Mouse (Mus musculus): ENCODE results near the gene Tbx1. TPM values are rescaled to one million over a fixed set of nuclear protein-coding genes. Genes with fewer than 3 reads are reported as not detected.

The Tbx1 gene
- polyA plus RNA-seq, 1 experiment from 2014 or later, result 0.47 TPM

DNA sequence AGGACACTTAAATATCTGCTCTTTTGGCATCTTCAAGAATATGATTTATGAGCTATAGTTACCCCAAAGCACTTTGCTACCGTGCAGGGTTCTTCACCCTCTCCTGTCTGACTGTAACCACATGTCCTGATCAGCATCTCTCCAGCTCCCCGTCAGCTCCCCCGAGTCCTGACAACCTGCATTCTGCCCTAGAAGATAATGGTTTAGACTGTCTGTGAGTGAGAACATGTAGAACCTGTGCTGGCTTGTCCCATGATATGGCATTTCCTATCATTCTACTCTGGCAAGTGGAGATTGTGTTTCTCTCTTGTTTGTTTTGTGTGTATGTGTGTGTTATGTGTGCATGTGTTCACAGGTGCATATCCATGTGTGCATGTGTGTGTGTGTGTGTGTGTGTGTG, 7.5 kb upstream of the Tbx1 start:
- no peaks in the 10 kb centered on the region for H3K4me1 ChIP-seq (ENCODE audit: control insufficient read depth, insufficient read depth, low read length)
- H3K9me3 ChIP-seq (replicated peaks; ENCODE audit: control insufficient read depth, low read length), result no peaks in the 10 kb centered on the region
- 50% methylated on average over 3 of the region's 3 CpGs for WGBS
- H3K4me2 ChIP-seq (ENCODE audit: low read depth, low read length), result no peak overlapping the region
- no peak for ATAC-seq (replicated peaks; ENCODE audit: extremely low read depth, insufficient read depth, low FRiP score)
- H3K4me3 ChIP-seq (ENCODE audit: low read length), result no peak overlapping the region
- no peak overlapping the region for H3K9ac ChIP-seq (ENCODE audit: low read length)
- H3K27me3 ChIP-seq (ENCODE audit: control insufficient read depth, insufficient read depth, low read length), result peaks cover 14% of the 10 kb centered on the region
- H3K27ac ChIP-seq (ENCODE audit: low read length), result no peak overlapping the region
- no peaks in the 10 kb centered on the region for H3K36me3 ChIP-seq (ENCODE audit: control insufficient read depth, insufficient read depth)

- ATAC-seq (replicated peaks; ENCODE audit: extremely low read depth, insufficient read depth, low FRiP score), result no peak
- no peak overlapping the region for H3K4me2 ChIP-seq (ENCODE audit: low read depth, low read length)
- no peak overlapping the region for H3K27ac ChIP-seq (ENCODE audit: low read length)
- peaks cover 7% of the 10 kb centered on the region for H3K4me1 ChIP-seq (ENCODE audit: control insufficient read depth, insufficient read depth, low read length)
- H3K4me3 ChIP-seq (ENCODE audit: low read length), result no peak overlapping the region
- no peaks in the 10 kb centered on the region for H3K9me3 ChIP-seq (replicated peaks; ENCODE audit: control insufficient read depth, low read length)
- H3K27me3 ChIP-seq (ENCODE audit: control insufficient read depth, insufficient read depth, low read length), result peaks cover 27% of the 10 kb centered on the region
- H3K9ac ChIP-seq (ENCODE audit: low read length), result no peak overlapping the region
- H3K36me3 ChIP-seq (ENCODE audit: control insufficient read depth, insufficient read depth), result no peaks in the 10 kb centered on the region
- 54% methylated on average over 5 of the region's 5 CpGs for WGBS
These were observed 5.8 kb upstream of the Tbx1 start for GRCm38 (mm10) chr16:18596255-18596654.

- peaks cover 46% of the 10 kb centered on the region for H3K27me3 ChIP-seq (ENCODE audit: control insufficient read depth, insufficient read depth, low read length)
- H3K4me2 ChIP-seq (ENCODE audit: low read depth, low read length), result no peak overlapping the region
- no peaks in the 10 kb centered on the region for H3K36me3 ChIP-seq (ENCODE audit: control insufficient read depth, insufficient read depth)
- WGBS, result 71% methylated on average over 2 of the region's 2 CpGs
- H3K4me1 ChIP-seq (ENCODE audit: control insufficient read depth, insufficient read depth, low read length), result peaks cover 18% of the 10 kb centered on the region
- H3K9me3 ChIP-seq (replicated peaks; ENCODE audit: control insufficient read depth, low read length), result no peaks in the 10 kb centered on the region
- H3K9ac ChIP-seq (ENCODE audit: low read length), result no peak overlapping the region
- no peak overlapping the region for H3K4me3 ChIP-seq (ENCODE audit: low read length)
- ATAC-seq (replicated peaks; ENCODE audit: extremely low read depth, insufficient read depth, low FRiP score), result no peak
- no peak overlapping the region for H3K27ac ChIP-seq (ENCODE audit: low read length)
These were observed 3.5 kb upstream of the Tbx1 start for GRCm38 (mm10) chr16:18593930-18594329.

DNA sequence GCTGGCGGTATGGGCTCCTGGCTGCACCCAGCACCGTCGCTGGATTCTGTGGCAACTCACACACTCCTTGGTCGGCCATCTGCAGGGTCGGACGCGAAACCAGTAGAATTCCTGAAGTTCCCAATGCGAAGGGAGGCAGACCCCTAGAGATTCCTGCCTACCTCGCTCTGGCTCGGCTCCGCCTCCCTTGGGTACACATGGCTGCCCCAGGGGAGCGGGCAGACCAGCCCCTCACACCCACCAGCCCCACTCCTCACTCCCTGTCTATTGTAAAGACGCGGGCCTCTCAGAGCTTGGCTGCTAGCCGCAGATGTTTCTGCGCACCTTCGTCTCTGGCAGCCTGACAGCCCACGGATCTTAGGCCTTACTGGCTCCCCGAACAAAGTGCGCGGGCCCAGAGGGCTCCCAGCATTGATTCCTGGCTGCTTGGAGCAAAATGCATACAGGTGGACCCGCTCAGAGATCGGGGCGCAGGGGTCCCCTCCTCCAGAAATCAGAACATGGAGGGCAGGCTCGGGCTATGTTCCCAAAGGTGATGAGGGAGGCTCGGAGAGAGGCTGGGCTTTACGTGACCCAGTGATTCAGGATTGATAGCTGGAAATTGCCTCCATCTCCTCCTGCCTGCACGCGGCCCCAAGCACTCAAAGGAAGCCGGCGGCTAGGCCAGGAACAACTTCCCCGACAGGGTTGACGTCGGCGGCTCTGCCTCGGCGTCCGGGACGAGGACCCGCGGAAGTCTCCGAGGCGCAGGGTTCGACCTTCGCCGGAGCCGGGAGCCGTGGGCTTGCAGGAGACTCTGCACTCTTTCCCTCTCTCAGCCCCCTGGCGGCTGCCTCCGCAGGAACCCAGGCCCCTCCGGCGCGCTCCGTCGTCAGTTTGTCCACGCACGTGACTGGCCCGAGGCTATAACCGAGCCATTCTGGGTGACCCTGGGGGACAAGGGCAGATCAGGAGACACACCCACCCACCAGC, 862 bp upstream of the Tbx1 start:
- no peak for ATAC-seq (replicated peaks; ENCODE audit: extremely low read depth, insufficient read depth, low FRiP score)
- no peak overlapping the region for H3K27ac ChIP-seq (ENCODE audit: low read length)
- H3K9ac ChIP-seq (ENCODE audit: low read length), result peak overlapping the region; percentile 24

DNA sequence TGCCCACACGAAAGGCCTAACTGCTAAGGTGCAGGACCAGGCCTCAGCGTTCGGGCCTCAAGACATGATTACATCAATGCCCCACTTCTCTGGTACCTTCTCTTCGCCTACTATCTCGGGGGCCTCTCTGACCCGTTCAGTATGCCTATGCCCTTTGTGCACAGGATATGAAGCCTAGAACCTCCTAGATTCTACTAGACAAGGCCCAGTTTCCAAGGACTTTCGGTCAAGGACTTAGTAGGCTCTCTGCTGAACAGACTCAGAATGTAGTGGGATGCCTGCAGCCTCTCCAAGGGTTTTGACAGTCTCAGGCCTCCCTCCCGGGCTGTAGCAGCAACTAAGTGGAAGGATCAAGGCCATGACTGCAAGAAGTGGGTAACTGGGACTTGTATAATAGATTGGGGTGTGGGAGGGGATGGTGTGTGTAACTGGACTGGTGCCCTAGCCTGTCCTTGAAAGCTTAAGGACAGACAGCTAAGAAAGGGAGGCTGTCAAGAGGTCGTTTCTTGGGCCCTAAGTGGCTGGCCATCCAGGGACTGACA, 1.3 kb downstream of the Tbx1 start:
- no peak for ATAC-seq (replicated peaks; ENCODE audit: extremely low read depth, insufficient read depth, low FRiP score)
- no peak overlapping the region for H3K4me3 ChIP-seq (ENCODE audit: low read length)

More for the DNA sequence above, 862 bp upstream of the Tbx1 start:
- peaks cover 64% of the 10 kb centered on the region for H3K27me3 ChIP-seq (ENCODE audit: control insufficient read depth, insufficient read depth, low read length)
- WGBS, result 3% methylated on average over 59 of the region's 59 CpGs
- H3K9me3 ChIP-seq (replicated peaks; ENCODE audit: control insufficient read depth, low read length), result no peaks in the 10 kb centered on the region
- H3K4me3 ChIP-seq (ENCODE audit: low read length), result peak overlapping the region; percentile 51
- H3K36me3 ChIP-seq (ENCODE audit: control insufficient read depth, insufficient read depth), result no peaks in the 10 kb centered on the region
- peaks cover 25% of the 10 kb centered on the region for H3K4me1 ChIP-seq (ENCODE audit: control insufficient read depth, insufficient read depth, low read length)
- peak overlapping the region; percentile 57 for H3K4me2 ChIP-seq (ENCODE audit: low read depth, low read length)

DNA sequence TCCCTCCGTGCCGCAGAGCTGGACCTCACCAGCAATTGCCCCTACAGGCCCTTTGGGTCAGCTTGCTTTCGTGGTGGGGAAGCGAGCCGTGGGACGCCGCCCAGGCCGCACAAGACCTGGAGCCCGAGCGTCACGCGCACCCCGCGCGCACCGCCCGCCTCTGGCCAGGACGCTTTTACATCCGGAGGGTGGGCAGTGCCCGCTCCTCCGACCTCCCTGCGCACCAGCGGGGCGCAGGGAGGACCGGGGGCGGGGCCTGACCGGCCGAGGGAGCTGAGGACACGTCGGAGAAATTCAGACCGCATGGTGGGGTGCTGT, 1.8 kb downstream of the Tbx1 start:
- no peak overlapping the region for H3K9ac ChIP-seq (ENCODE audit: low read length)
- 16% methylated on average over 31 of the region's 31 CpGs for WGBS
- ATAC-seq (replicated peaks; ENCODE audit: extremely low read depth, insufficient read depth, low FRiP score), result no peak
- H3K9me3 ChIP-seq (replicated peaks; ENCODE audit: control insufficient read depth, low read length), result no peaks in the 10 kb centered on the region
- H3K4me3 ChIP-seq (ENCODE audit: low read length), result no peak overlapping the region
- H3K27ac ChIP-seq (ENCODE audit: low read length), result no peak overlapping the region
- H3K4me2 ChIP-seq (ENCODE audit: low read depth, low read length), result no peak overlapping the region
- H3K36me3 ChIP-seq (ENCODE audit: control insufficient read depth, insufficient read depth), result no peaks in the 10 kb centered on the region
- H3K27me3 ChIP-seq (ENCODE audit: control insufficient read depth, insufficient read depth, low read length), result peaks cover 87% of the 10 kb centered on the region
- peaks cover 30% of the 10 kb centered on the region for H3K4me1 ChIP-seq (ENCODE audit: control insufficient read depth, insufficient read depth, low read length)

More for the DNA sequence above, 1.3 kb downstream of the Tbx1 start:
- no peak overlapping the region for H3K9ac ChIP-seq (ENCODE audit: low read length)
- H3K27me3 ChIP-seq (ENCODE audit: control insufficient read depth, insufficient read depth, low read length), result peaks cover 85% of the 10 kb centered on the region
- H3K27ac ChIP-seq (ENCODE audit: low read length), result no peak overlapping the region
- H3K4me1 ChIP-seq (ENCODE audit: control insufficient read depth, insufficient read depth, low read length), result peaks cover 30% of the 10 kb centered on the region
- no peaks in the 10 kb centered on the region for H3K9me3 ChIP-seq (replicated peaks; ENCODE audit: control insufficient read depth, low read length)
- no peak overlapping the region for H3K4me2 ChIP-seq (ENCODE audit: low read depth, low read length)
- H3K36me3 ChIP-seq (ENCODE audit: control insufficient read depth, insufficient read depth), result no peaks in the 10 kb centered on the region
- 59% methylated on average over 9 of the region's 9 CpGs for WGBS

GRCm38 (mm10) chr16:18587847-18588737, 2.4 kb downstream of the Tbx1 start:
- WGBS, result 5% methylated on average over 57 of the region's 57 CpGs
- Histone ChIP-seq H3K4me3 (ENCODE audit: low read length) (peak overlapping the region; percentile 37), H3K9ac (ENCODE audit: low read length) (no peak overlapping the region), H3K4me2 (ENCODE audit: low read depth, low read length) (peak overlapping the region; percentile 43; the same call in 1 of the 2 replicates), H3K27me3 (ENCODE audit: control insufficient read depth, insufficient read depth, low read length) (peaks cover 88% of the 10 kb centered on the region), H3K36me3 (ENCODE audit: control insufficient read depth, insufficient read depth) (no peaks in the 10 kb centered on the region), H3K27ac (ENCODE audit: low read length) (no peak overlapping the region), H3K4me1 (ENCODE audit: control insufficient read depth, insufficient read depth, low read length) (peaks cover 30% of the 10 kb centered on the region), H3K9me3 (replicated peaks; ENCODE audit: control insufficient read depth, low read length) (no peaks in the 10 kb centered on the region)
- no peak for ATAC-seq (replicated peaks; ENCODE audit: extremely low read depth, insufficient read depth, low FRiP score)

DNA sequence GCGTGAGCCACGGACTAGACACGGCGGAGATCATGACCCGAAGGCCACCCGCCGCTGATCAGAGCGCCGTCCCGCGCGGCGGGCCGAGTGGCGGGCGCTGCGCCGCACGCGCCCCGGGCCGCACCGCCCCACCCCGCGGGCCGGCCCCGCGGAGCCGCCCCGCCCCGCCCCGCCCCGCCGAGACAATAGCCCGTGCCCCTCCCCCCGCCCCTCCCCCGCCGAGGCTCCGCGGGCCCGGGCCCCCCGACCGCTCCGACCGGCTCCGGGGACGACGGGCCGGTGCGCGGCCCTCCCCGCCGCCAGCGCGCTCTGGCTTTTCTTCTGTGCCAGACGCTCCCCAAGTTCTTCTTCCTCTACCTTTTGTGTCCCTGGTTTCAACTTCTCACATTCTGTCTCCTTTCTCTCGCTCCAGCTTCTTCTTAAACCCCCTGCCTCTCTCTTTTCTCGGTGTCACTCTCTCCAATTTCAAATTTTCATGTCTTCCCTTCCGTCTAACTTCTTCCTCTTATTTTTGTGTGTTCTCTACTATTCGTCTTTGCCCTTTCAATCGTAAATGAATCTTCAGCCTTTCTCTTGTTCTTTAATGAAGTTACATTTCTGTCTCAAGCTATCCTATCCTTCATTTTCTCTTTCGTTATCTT, 3.4 kb downstream of the Tbx1 start:
- peaks cover 34% of the 10 kb centered on the region for H3K4me1 ChIP-seq (ENCODE audit: control insufficient read depth, insufficient read depth, low read length)
- H3K9me3 ChIP-seq (replicated peaks; ENCODE audit: control insufficient read depth, low read length), result no peaks in the 10 kb centered on the region
- no peak for ATAC-seq (replicated peaks; ENCODE audit: extremely low read depth, insufficient read depth, low FRiP score)
- peak overlapping the region; percentile 76 for H3K4me2 ChIP-seq (ENCODE audit: low read depth, low read length)
- H3K4me3 ChIP-seq (ENCODE audit: low read length), result peak overlapping the region; percentile 57
- peaks cover 91% of the 10 kb centered on the region for H3K27me3 ChIP-seq (ENCODE audit: control insufficient read depth, insufficient read depth, low read length)
- no peaks in the 10 kb centered on the region for H3K36me3 ChIP-seq (ENCODE audit: control insufficient read depth, insufficient read depth)
- H3K9ac ChIP-seq (ENCODE audit: low read length), result peak overlapping the region; percentile 3
- H3K27ac ChIP-seq (ENCODE audit: low read length), result no peak overlapping the region
- WGBS, result 2% methylated on average over 32 of the region's 62 CpGs
